Mouse (Mus musculus) midbrain, embryonic 11.5 days (tissue): ENCODE results near the gene Mical1. TPM values are rescaled to one million over a fixed set of nuclear protein-coding genes. Genes with fewer than 3 reads are reported as not detected.
A peak's percentile ranks its signal among the peaks of the same experiment; 100 is the strongest.

ENCODE experiments used
- ATAC-seq: fragments of 200-750 bp; cut with Nextera tagmentation; 2 replicates; pipeline ENCODE4 v1.8.0; 2017; ENCODE audit warnings: moderate TSS enrichment, moderate library complexity; ENCODE audit not compliant: low FRiP score
- DNase-seq: peaks from one replicate; pipeline ENCODE4 v3.0.0; 2015; ENCODE audit warnings: low spot score; ENCODE audit errors: missing footprints
- H3K27ac ChIP-seq: fragments of 300-500 bp; sonication (generic); 2 replicates; pipeline ENCODE4 v1.5.1; 2014; ENCODE audit warnings: low read depth, low read length
- H3K27me3 ChIP-seq: fragments of 300-500 bp; sonication (generic); 2 replicates; pipeline ENCODE4 v1.6.1; 2014; ENCODE audit warnings: mild to moderate bottlenecking, low read length, moderate library complexity, mixed read lengths; ENCODE audit not compliant: control insufficient read depth, insufficient read depth
- H3K36me3 ChIP-seq: fragments of 300-500 bp; sonication (generic); 2 replicates; pipeline ENCODE4 v1.6.1; 2014; ENCODE audit warnings: mild to moderate bottlenecking, low read length, moderate library complexity, mixed read lengths; ENCODE audit not compliant: control insufficient read depth, insufficient read depth
- H3K4me1 ChIP-seq: fragments of 300-500 bp; sonication (generic); 2 replicates; pipeline ENCODE4 v1.6.1; 2014; ENCODE audit warnings: low read length; ENCODE audit not compliant: control insufficient read depth, insufficient read depth
- H3K4me2 ChIP-seq: fragments of 300-500 bp; sonication (generic); 2 replicates; pipeline ENCODE4 v1.6.1; 2014; ENCODE audit warnings: mild to moderate bottlenecking, moderate library complexity
- H3K4me3 ChIP-seq: fragments of 300-500 bp; sonication (generic); 2 replicates; pipeline ENCODE4 v1.5.1; 2014; ENCODE audit warnings: low read depth, low read length
- H3K9ac ChIP-seq: fragments of 300-500 bp; sonication (generic); 2 replicates; pipeline ENCODE4 v1.6.1; 2014; ENCODE audit warnings: low read length
- H3K9me3 ChIP-seq: fragments of 300-500 bp; sonication (generic); 2 replicates; pipeline ENCODE4 v1.6.1; 2016; ENCODE audit warnings: low read length; ENCODE audit not compliant: control insufficient read depth
- WGBS: fragments of 180-500 bp; shearing (Covaris S2); extraction: QIAGEN DNeasy Blood & Tissue Kit; methylation state at CpG from one replicate; pipeline ENCODE4 v1.1.7; 2014; 5-methylcytosine and 5-hydroxymethylcytosine counted together
- polyA plus RNA-seq: library from polyadenylated mRNA; unstranded; fragments of >200 nt; fragmentation: Nextera tagmentation; extraction: Ambion mirVana; gene quantifications from 2 replicates; pipeline ENCODE4 v1.2.1, GENCODE M21; 2014

The Mical1 gene
- polyA plus RNA-seq, 1 experiment from 2014 or later, result 34.0 TPM

GRCm38 (mm10) chr10:41485778-41486177, 9.7 kb downstream of the Mical1 start:
- DNase-seq (no peak), ATAC-seq (no peak)
- H3K4me1 ChIP-seq, result peaks cover 29% of the 10 kb centered on the region
- H3K9ac ChIP-seq, result no peak overlapping the region
- 92% methylated on average over 16 of the region's 16 CpGs for WGBS
- peaks cover 13% of the 10 kb centered on the region for H3K36me3 ChIP-seq
- no peaks in the 10 kb centered on the region for H3K9me3 ChIP-seq
- H3K4me3 ChIP-seq, result no peak overlapping the region
- no peak overlapping the region for H3K27ac ChIP-seq
- no peaks in the 10 kb centered on the region for H3K27me3 ChIP-seq
- no peak overlapping the region for H3K4me2 ChIP-seq

- DNase-seq (no peak), ATAC-seq (no peak)
- H3K36me3 ChIP-seq, result peaks cover 13% of the 10 kb centered on the region
- 0 out of 2 replicates have a peak overlapping the region, but pooled peaks have one; percentile 8 for H3K27ac ChIP-seq
- H3K4me2 ChIP-seq, result no peak overlapping the region
- 69% methylated on average over 14 of the region's 14 CpGs for WGBS
- no peaks in the 10 kb centered on the region for H3K27me3 ChIP-seq
- no peak overlapping the region for H3K4me3 ChIP-seq
- peaks cover 29% of the 10 kb centered on the region for H3K4me1 ChIP-seq
- no peak overlapping the region for H3K9ac ChIP-seq
- H3K9me3 ChIP-seq, result no peaks in the 10 kb centered on the region
Observed at GRCm38 (mm10) chr10:41486506-41487170, 10.5 kb downstream of the Mical1 start.

- H3K4me2 ChIP-seq, result peak overlapping the region; percentile 98
- H3K4me1 ChIP-seq, result peaks cover 29% of the 10 kb centered on the region
- H3K27me3 ChIP-seq, result no peaks in the 10 kb centered on the region
- peak overlapping the region; percentile 62 for H3K4me3 ChIP-seq
- ATAC-seq, result no peak
- 52% methylated on average over 7 of the region's 7 CpGs for WGBS
- peak overlapping the region; percentile 73 for H3K9ac ChIP-seq
- no peaks in the 10 kb centered on the region for H3K9me3 ChIP-seq
- peaks cover 8% of the 10 kb centered on the region for H3K36me3 ChIP-seq
- DNase-seq, result no peak
- no peak overlapping the region for H3K27ac ChIP-seq
Observed at GRCm38 (mm10) chr10:41488877-41489276, 12.8 kb downstream of the Mical1 start.

GRCm38 (mm10) chr10:41489294-41489693, 13.2 kb downstream of the Mical1 start:
- DNase-seq (no peak), ATAC-seq (no peak)
- no peaks in the 10 kb centered on the region for H3K27me3 ChIP-seq
- peaks cover 29% of the 10 kb centered on the region for H3K4me1 ChIP-seq
- no peak overlapping the region for H3K27ac ChIP-seq
- peak overlapping the region; percentile 73 for H3K9ac ChIP-seq
- H3K4me2 ChIP-seq, result peak overlapping the region; percentile 98
- peak overlapping the region; percentile 62 for H3K4me3 ChIP-seq
- no peaks in the 10 kb centered on the region for H3K9me3 ChIP-seq
- H3K36me3 ChIP-seq, result peaks cover 8% of the 10 kb centered on the region
- 45% methylated on average over 8 of the region's 8 CpGs for WGBS

GRCm38 (mm10) chr10:41489708-41490517, 13.8 kb downstream of the Mical1 start, which contains the start of the genes Smpd2 and Ppil6:
Smpd2 (minus strand) TSS chr10:41490369.
Ppil6 (plus strand) TSS chr10:41490439.
- WGBS, result under 1% methylated on average over 50 of the region's 50 CpGs
- Histone ChIP-seq H3K27ac (no peak within 1 kb of the TSS), H3K9me3 (no peaks in the 10 kb centered on the region), H3K4me2 (peak within 1 kb of the TSS; percentile 98), H3K27me3 (no peaks in the 10 kb centered on the region), H3K36me3 (peaks cover 4% of the 10 kb centered on the region), H3K4me3 (peak within 1 kb of the TSS; percentile 62), H3K9ac (peak within 1 kb of the TSS; percentile 73), H3K4me1 (peaks cover 29% of the 10 kb centered on the region)
- ATAC-seq (peak; percentile 97), DNase-seq (peak; percentile 100)

GRCm38 (mm10) chr10:41490518-41490873, 14.4 kb downstream of the Mical1 start:
- no peak overlapping the region for H3K27ac ChIP-seq
- H3K9me3 ChIP-seq, result no peaks in the 10 kb centered on the region
- peaks cover 29% of the 10 kb centered on the region for H3K4me1 ChIP-seq
- peak overlapping the region; percentile 73 for H3K9ac ChIP-seq
- DNase-seq (no peak), ATAC-seq (no peak)
- H3K27me3 ChIP-seq, result no peaks in the 10 kb centered on the region
- peak overlapping the region; percentile 62 for H3K4me3 ChIP-seq
- peak overlapping the region; percentile 98 for H3K4me2 ChIP-seq
- 1% methylated on average over 29 of the region's 29 CpGs for WGBS
- peaks cover 2% of the 10 kb centered on the region for H3K36me3 ChIP-seq

- Histone ChIP-seq H3K9ac (no peak overlapping the region), H3K4me3 (no peak overlapping the region), H3K4me2 (peak overlapping the region; percentile 98; the same call in 1 of the 2 replicates), H3K27ac (no peak overlapping the region), H3K36me3 (no peaks in the 10 kb centered on the region; the same call in 1 of the 2 replicates), H3K4me1 (peaks cover 29% of the 10 kb centered on the region), H3K27me3 (no peaks in the 10 kb centered on the region), H3K9me3 (no peaks in the 10 kb centered on the region)
- DNase-seq, result no peak
- 57% methylated on average over 4 of the region's 4 CpGs for WGBS
- ATAC-seq, result no peak
Observed at GRCm38 (mm10) chr10:41491111-41491510, 15.0 kb downstream of the Mical1 start.

GRCm38 (mm10) chr10:41500941-41501340, 24.8 kb downstream of the Mical1 start:
- H3K4me1 ChIP-seq, result no peaks in the 10 kb centered on the region

GRCm38 (mm10) chr10:41504996-41505395, 28.9 kb downstream of the Mical1 start:
- Histone ChIP-seq H3K9ac (no peak overlapping the region), H3K9me3 (no peaks in the 10 kb centered on the region), H3K27ac (no peak overlapping the region), H3K4me2 (no peak overlapping the region), H3K27me3 (no peaks in the 10 kb centered on the region), H3K4me1 (no peaks in the 10 kb centered on the region), H3K4me3 (no peak overlapping the region), H3K36me3 (no peaks in the 10 kb centered on the region)
- ATAC-seq (no peak), DNase-seq (no peak)
- WGBS, result 91% methylated on average over 1 of the region's 1 CpGs

More at GRCm38 (mm10) chr10:41500941-41501340, 24.8 kb downstream of the Mical1 start:
- Histone ChIP-seq H3K9me3 (no peaks in the 10 kb centered on the region), H3K9ac (no peak overlapping the region), H3K27ac (no peak overlapping the region), H3K4me2 (no peak overlapping the region), H3K4me3 (no peak overlapping the region), H3K36me3 (no peaks in the 10 kb centered on the region), H3K27me3 (no peaks in the 10 kb centered on the region)
- 73% methylated on average over 4 of the region's 4 CpGs for WGBS
- ATAC-seq (no peak), DNase-seq (no peak)
